Mouse (Mus musculus) heart, adult 2 months (tissue): ENCODE results near the gene Foxb1. TPM values are rescaled to one million over a fixed set of nuclear protein-coding genes. Genes with fewer than 3 reads are reported as not detected.

Experiments
- DNase-seq, 2 experiments: peaks; one replicate each; pipeline ENCODE4 v3.0.0; 2021
- H3K27ac ChIP-seq: fragments of 200-600 bp; 2 replicates; pipeline ENCODE4 v1.8.1; 2022
- H3K27me3 ChIP-seq: fragments of 200-500 bp; 2 replicates; pipeline ENCODE4 v1.6.1; 2012; ENCODE audit warnings: mild to moderate bottlenecking, low read length, inconsistent platforms, mixed read lengths; ENCODE audit not compliant: control insufficient read depth, insufficient read depth
- H3K36me3 ChIP-seq: fragments of 200-500 bp; 2 replicates; pipeline ENCODE4 v1.6.1; 2012; ENCODE audit warnings: low read length, inconsistent platforms; ENCODE audit not compliant: control insufficient read depth, insufficient read depth
- H3K4me1 ChIP-seq: fragments of 200-500 bp; 2 replicates; pipeline ENCODE4 v1.6.1; 2011; ENCODE audit warnings: low read length; ENCODE audit not compliant: control insufficient read depth, insufficient read depth
- H3K4me3 ChIP-seq: fragments of 200-600 bp; 2 replicates; pipeline ENCODE4 v1.8.1; 2022
- H3K79me2 ChIP-seq: fragments of 200-500 bp; replicated peaks from 2 replicates; pipeline ENCODE4 v1.6.1; 2012; ENCODE audit warnings: mild to moderate bottlenecking, inconsistent platforms, low read length, moderate library complexity, mixed read lengths; ENCODE audit not compliant: control insufficient read depth, insufficient read depth
- H3K9ac ChIP-seq: fragments of 200-500 bp; 2 replicates; pipeline ENCODE4 v1.6.1; 2012; ENCODE audit warnings: low read depth, mild to moderate bottlenecking, control low read depth, inconsistent platforms, low read length, mixed read lengths
- CTCF ChIP-seq: fragments of 200-600 bp; IDR thresholded peaks from 2 replicates; pipeline ENCODE4 v1.8.1; 2022; ENCODE audit warnings: antibody characterized with exemption, mild to moderate bottlenecking, moderate library complexity
- EP300 ChIP-seq: fragments of 200-500 bp; IDR thresholded peaks from 2 replicates; pipeline ENCODE4 v1.6.1; 2011; ENCODE audit warnings: low read depth, low read length, control low read depth; ENCODE audit not compliant: insufficient read depth
- POLR2A ChIP-seq: fragments of 200-500 bp; IDR thresholded peaks from 2 replicates; pipeline ENCODE4 v1.6.1; 2011; ENCODE audit warnings: mild to moderate bottlenecking, low read depth, low read length, control low read depth; ENCODE audit not compliant: insufficient read depth
- WGBS: fragments of 180-500 bp; shearing (Covaris S2); methylation state at CpG from one replicate; pipeline ENCODE4 v1.1.7; 2018; 5-methylcytosine and 5-hydroxymethylcytosine counted together
- intact Hi-C: fragments of 180-260 bp; cut with DNase I; formaldehyde crosslinking; loops from one replicate; pipeline ENCODE4 v1.15.1; 2025
- polyA plus RNA-seq: library from polyadenylated mRNA; depleted of rRNA; stranded (reverse); fragments of >200 nt; gene quantifications from 2 replicates; pipeline ENCODE4 v1.2.3, GENCODE M21; 2012
- total RNA-seq, 2 experiments: library from RNA; stranded (reverse); gene quantifications; 2 replicates each; pipeline ENCODE4 v1.2.3; 2021

Gene Foxb1
- total and polyA plus RNA-seq, 3 experiments: not detected

DNA sequence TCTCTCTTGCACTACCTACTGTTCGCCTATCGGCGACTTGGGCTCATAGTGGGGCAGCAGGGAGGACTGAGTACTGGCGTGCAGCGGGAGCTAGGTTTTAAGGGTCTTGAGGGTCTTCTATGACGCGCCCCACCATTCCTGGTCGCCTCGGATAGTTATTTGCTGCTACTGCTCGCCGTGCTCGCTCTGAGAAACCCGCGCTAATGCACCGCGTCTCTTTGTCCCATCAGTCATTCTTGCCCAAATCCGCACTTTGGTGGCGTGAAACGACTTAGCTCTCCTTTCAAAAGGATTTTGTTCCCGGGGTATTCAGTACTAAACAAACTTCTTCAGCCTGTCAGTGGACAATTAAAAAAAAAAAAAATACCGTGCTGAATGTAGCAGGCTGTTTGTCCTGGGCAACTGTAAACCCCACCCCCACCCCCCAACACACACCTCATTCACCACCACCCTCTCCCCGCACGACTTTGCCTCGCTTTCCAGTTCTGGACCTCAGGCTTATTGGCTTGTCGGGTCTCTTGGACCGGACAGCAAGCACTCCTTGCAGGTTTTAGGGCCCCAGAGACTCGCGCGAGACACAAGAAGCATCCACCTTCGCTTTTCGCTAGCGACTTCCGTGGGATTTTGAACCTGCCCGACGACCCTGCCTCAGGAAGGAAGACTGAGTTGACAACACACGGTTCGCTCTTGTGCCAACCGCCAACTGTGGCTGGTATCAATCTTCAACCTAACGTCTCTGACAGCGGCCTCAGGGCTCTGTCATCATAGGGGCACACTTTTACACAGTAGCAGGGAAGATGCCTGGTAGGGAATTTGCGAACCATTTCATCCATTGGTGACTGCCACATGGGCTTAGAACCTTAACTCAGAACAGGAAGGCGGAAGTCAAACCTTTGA is 4.1 kb upstream of the Foxb1 start:
- H3K4me3 ChIP-seq: no peak overlapping the region
- H3K36me3 ChIP-seq: no peaks in the 10 kb centered on the region
- H3K27ac ChIP-seq: no peak overlapping the region
- no peak overlapping the region for H3K9ac ChIP-seq
- peaks cover 39% of the 10 kb centered on the region for H3K27me3 ChIP-seq
- no peaks in the 10 kb centered on the region for H3K4me1 ChIP-seq
- WGBS: 3% methylated on average over 42 of the region's 42 CpGs
- TF ChIP-seq CTCF: no peak
- TF ChIP-seq EP300: no peak
- TF ChIP-seq POLR2A: no peak
- DNase-seq: no peak
- intact Hi-C loops: no loop called here
- no peaks in the 10 kb centered on the region for H3K79me2 ChIP-seq

- Histone ChIP-seq H3K4me1 (no peaks in the 10 kb centered on the region), H3K36me3 (no peaks in the 10 kb centered on the region), H3K9ac (no peak overlapping the region), H3K27ac (no peak overlapping the region), H3K79me2 (no peaks in the 10 kb centered on the region), H3K27me3 (peaks cover 43% of the 10 kb centered on the region), H3K4me3 (no peak overlapping the region)
- intact Hi-C loops: no loop called here
- no peak for TF ChIP-seq EP300
- no peak for TF ChIP-seq POLR2A
- TF ChIP-seq CTCF: no peak
- no peak for DNase-seq
- WGBS: 3% methylated on average over 25 of the region's 25 CpGs
Measured at GRCm38 (mm10) chr9:69763681-69764585, 3.2 kb upstream of the Foxb1 start.

- Histone ChIP-seq H3K27ac (no peak overlapping the region), H3K27me3 (peaks cover 41% of the 10 kb centered on the region), H3K79me2 (no peaks in the 10 kb centered on the region), H3K9ac (no peak overlapping the region), H3K36me3 (no peaks in the 10 kb centered on the region), H3K4me1 (no peaks in the 10 kb centered on the region), H3K4me3 (no peak overlapping the region)
- no peak for TF ChIP-seq EP300
- WGBS: 2% methylated on average over 14 of the region's 14 CpGs
- intact Hi-C loops: no loop called here
- no peak for DNase-seq
Measured at GRCm38 (mm10) chr9:69762703-69763102, 2.0 kb upstream of the Foxb1 start.

- Histone ChIP-seq H3K27me3 (peaks cover 40% of the 10 kb centered on the region), H3K79me2 (no peaks in the 10 kb centered on the region), H3K36me3 (no peaks in the 10 kb centered on the region), H3K4me1 (no peaks in the 10 kb centered on the region), H3K4me3 (no peak overlapping the region), H3K27ac (no peak overlapping the region), H3K9ac (no peak overlapping the region)
- DNase-seq: no peak
- intact Hi-C loops: no loop called here
- WGBS: 7% methylated on average over 12 of the region's 12 CpGs
- no peak for TF ChIP-seq CTCF
- no peak for TF ChIP-seq EP300
- no peak for TF ChIP-seq POLR2A
Measured at GRCm38 (mm10) chr9:69762221-69762620, 1.5 kb upstream of the Foxb1 start.

GRCm38 (mm10) chr9:69761569-69761968 is 829 bp upstream of the Foxb1 start:
- Histone ChIP-seq H3K4me1 (no peaks in the 10 kb centered on the region), H3K79me2 (no peaks in the 10 kb centered on the region), H3K4me3 (no peak overlapping the region), H3K27me3 (peaks cover 41% of the 10 kb centered on the region), H3K27ac (no peak overlapping the region), H3K36me3 (no peaks in the 10 kb centered on the region), H3K9ac (no peak overlapping the region)
- WGBS: 6% methylated on average over 10 of the region's 10 CpGs
- DNase-seq: no peak
- intact Hi-C loops: no loop called here
- TF ChIP-seq CTCF (no peak), EP300 (no peak), POLR2A (no peak)

GRCm38 (mm10) chr9:69759721-69760221 is 969 bp downstream of the Foxb1 start:
- intact Hi-C loops: no loop called here
- no peak overlapping the region for H3K27ac ChIP-seq
- H3K36me3 ChIP-seq: no peaks in the 10 kb centered on the region
- no peak overlapping the region for H3K4me3 ChIP-seq
- H3K9ac ChIP-seq: no peak overlapping the region
- no peaks in the 10 kb centered on the region for H3K79me2 ChIP-seq
- WGBS: 2% methylated on average over 44 of the region's 44 CpGs
- no peaks in the 10 kb centered on the region for H3K4me1 ChIP-seq
- peaks cover 33% of the 10 kb centered on the region for H3K27me3 ChIP-seq
- TF ChIP-seq EP300: no peak
- DNase-seq: no peak
